Mouse (Mus musculus): ENCODE results near the gene Misp.

The Misp gene

DNA sequence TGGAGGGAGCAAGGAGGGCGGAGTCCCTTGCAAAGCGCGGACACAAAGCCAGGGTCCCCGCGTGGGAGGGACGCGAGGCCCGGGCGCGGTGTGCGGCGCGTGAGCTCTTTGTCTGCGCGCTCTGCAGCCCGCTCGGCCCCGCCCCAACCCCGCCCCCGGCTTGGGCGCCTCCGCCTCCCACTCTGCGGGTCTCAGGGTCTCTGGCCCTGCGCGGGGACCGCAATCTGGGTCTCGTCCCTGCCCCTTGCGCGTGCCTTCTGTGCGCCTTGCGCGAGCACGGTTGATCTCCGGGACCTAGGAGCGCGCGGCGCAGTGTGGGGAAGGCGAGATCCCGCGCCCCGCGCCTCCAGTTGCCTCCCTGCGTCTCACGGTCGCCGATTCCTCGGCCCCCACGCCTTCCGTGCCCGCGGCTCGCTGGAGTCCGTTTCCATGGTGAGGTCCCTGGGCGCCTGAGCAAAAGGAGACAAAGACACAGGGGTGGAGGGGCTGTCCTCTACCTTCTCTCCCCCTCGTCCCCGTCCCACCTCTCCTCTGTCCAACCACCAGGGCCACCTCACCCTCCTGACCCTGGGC, 53.6 kb downstream of the Misp start, which contains the start of the genes Prtn3 and Plppr3:
Prtn3 (plus strand) TSS at position 187 of the 573 bp plus-strand sequence.
Plppr3 (minus strand) TSS at position 345 of the 573 bp plus-strand sequence.
- DNase-seq (ENCODE audit: low spot score), result peak; percentile 55

- no peak for DNase-seq (ENCODE audit: low spot score)
These were observed 56.4 kb downstream of the Misp start for GRCm38 (mm10) chr10:79877174-79877573.

GRCm38 (mm10) chr10:79877757-79878156, 57.0 kb downstream of the Misp start:
- no peak for DNase-seq (ENCODE audit: low spot score)

- no peak for DNase-seq (ENCODE audit: low spot score)
These were observed 58.7 kb downstream of the Misp start for GRCm38 (mm10) chr10:79879527-79879926.
